Mouse (Mus musculus) MEL (cell line): ENCODE results near the gene Ptpn9. TPM values are rescaled to one million over a fixed set of nuclear protein-coding genes. Genes with fewer than 3 reads are reported as not detected.

Experiments used
- DNase-seq: peaks from one replicate; pipeline ENCODE4 v3.0.0; 2011; ENCODE audit warnings: low read depth, low spot score
- H3K27ac ChIP-seq: 2 replicates; pipeline ENCODE4 v1.5.1; 2012; ENCODE audit warnings: low read depth, mild to moderate bottlenecking, control low read depth, low read length, moderate library complexity; ENCODE audit not compliant: control insufficient read depth
- H3K27me3 ChIP-seq, 2 experiments: fragments of 150-350 bp in 1 of 2; sonication (generic) in 1 of 2; 2 replicates each; pipeline ENCODE4 v1.6.1; 2012; ENCODE audit warnings: low read length in 2 of 2, mild to moderate bottlenecking in 2 of 2, improper control_type of control experiment in 1 of 2, moderate library complexity in 1 of 2; ENCODE audit not compliant: insufficient read depth in 2 of 2, control insufficient read depth in 1 of 2
- H3K36me3 ChIP-seq, 2 experiments: 2 replicates each; pipeline ENCODE4 v1.6.1; 2012 to 2014; ENCODE audit warnings: low read length in 2 of 2, improper control_type of control experiment in 1 of 2, inconsistent platforms in 1 of 2, mild to moderate bottlenecking in 1 of 2; ENCODE audit not compliant: insufficient read depth in 2 of 2, control insufficient read depth in 1 of 2
- H3K4me1 ChIP-seq, 2 experiments: fragments of 150-350 bp in 1 of 2; sonication (generic) in 1 of 2; 2 replicates each; pipeline ENCODE4 v1.6.1; 2012; ENCODE audit warnings: low read length in 2 of 2, improper control_type of control experiment in 1 of 2, mild to moderate bottlenecking in 1 of 2; ENCODE audit not compliant: insufficient read depth in 2 of 2, control insufficient read depth in 1 of 2
- H3K4me3 ChIP-seq, 2 experiments: fragments of 150-350 bp in 1 of 2; sonication (generic) in 1 of 2; 2 replicates each; pipeline ENCODE4 v1.5.1; 2012; ENCODE audit warnings: low read depth in 2 of 2, low read length in 2 of 2, mild to moderate bottlenecking in 2 of 2, moderate library complexity in 2 of 2, control low read depth in 1 of 2, improper control_type of control experiment in 1 of 2; ENCODE audit not compliant: control insufficient read depth in 1 of 2, insufficient read depth in 1 of 2
- H3K79me2 ChIP-seq: 2 replicates; pipeline ENCODE4 v1.6.1; 2012; ENCODE audit warnings: mild to moderate bottlenecking, low read length, moderate library complexity; ENCODE audit not compliant: control insufficient read depth, poor library complexity, insufficient read depth
- H3K9ac ChIP-seq: 2 replicates; pipeline ENCODE4 v1.6.1; 2012; ENCODE audit warnings: low read depth, mild to moderate bottlenecking, control low read depth, low read length, moderate library complexity; ENCODE audit not compliant: control insufficient read depth, poor library complexity, severe bottlenecking
- H3K9me3 ChIP-seq: fragments of 150-350 bp; sonication (generic); replicated peaks from 2 replicates; pipeline ENCODE4 v1.6.1; 2012; ENCODE audit warnings: mild to moderate bottlenecking, low read length, improper control_type of control experiment, moderate library complexity; ENCODE audit not compliant: insufficient read depth
- BHLHE40 ChIP-seq: IDR thresholded peaks from 2 replicates; pipeline ENCODE4 v1.6.1; 2012; ENCODE audit warnings: low read depth, mild to moderate bottlenecking, inconsistent platforms, low read length, improper control_type of control experiment, borderline replicate concordance
- CHD2 ChIP-seq: IDR thresholded peaks from 2 replicates; pipeline ENCODE4 v1.6.1; 2011; ENCODE audit warnings: low read length, improper control_type of control experiment
- CTCF ChIP-seq, 3 experiments: IDR thresholded peaks in 2 of 3; conservative IDR thresholded peaks in 1 of 3; 2 replicates each; pipeline ENCODE4 v1.5.1; 2011 to 2012; ENCODE audit warnings: low read length in 3 of 3, low read depth in 2 of 3, mild to moderate bottlenecking in 2 of 3, improper control_type of control experiment in 1 of 3, inconsistent platforms in 1 of 3, mixed read lengths in 1 of 3, moderate library complexity in 1 of 3; ENCODE audit not compliant: control insufficient read depth in 1 of 3, insufficient read depth in 1 of 3, poor library complexity in 1 of 3, severe bottlenecking in 1 of 3
- E2F4 ChIP-seq: IDR thresholded peaks from 2 replicates; pipeline ENCODE4 v1.6.1; 2011; ENCODE audit warnings: low read depth, low read length, improper control_type of control experiment, borderline replicate concordance
- ELF1 ChIP-seq: IDR thresholded peaks from 2 replicates; pipeline ENCODE4 v1.6.1; 2014; ENCODE audit warnings: low read depth, mild to moderate bottlenecking, inconsistent platforms, low read length, improper control_type of control experiment, moderate library complexity
- HCFC1 ChIP-seq: IDR thresholded peaks from 2 replicates; pipeline ENCODE4 v1.6.1; 2012; ENCODE audit warnings: low read depth, mild to moderate bottlenecking, inconsistent platforms, low read length, improper control_type of control experiment, moderate library complexity
- KAT2A ChIP-seq: conservative IDR thresholded peaks from 2 replicates; pipeline ENCODE4 v1.6.1; 2012; ENCODE audit warnings: low read depth, low read length, improper control_type of control experiment, inconsistent platforms
- MAFK ChIP-seq: IDR thresholded peaks from 2 replicates; pipeline ENCODE4 v1.6.1; 2011; ENCODE audit warnings: low read depth, mild to moderate bottlenecking, low read length, improper control_type of control experiment, borderline replicate concordance
- MAX ChIP-seq: IDR thresholded peaks from 2 replicates; pipeline ENCODE4 v1.6.1; 2011; ENCODE audit warnings: low read length, improper control_type of control experiment
- MAZ ChIP-seq: IDR thresholded peaks from 2 replicates; pipeline ENCODE4 v1.6.1; 2012; ENCODE audit warnings: low read depth, mild to moderate bottlenecking, inconsistent platforms, low read length, improper control_type of control experiment
- NELFE ChIP-seq: IDR thresholded peaks from 2 replicates; pipeline ENCODE4 v1.6.1; 2011; ENCODE audit warnings: low read depth, low read length, improper control_type of control experiment
- POLR2A ChIP-seq, 2 experiments: IDR thresholded peaks; 2 replicates each; pipeline ENCODE4 v1.6.1; 2011 to 2012; ENCODE audit warnings: low read length in 2 of 2, mild to moderate bottlenecking in 2 of 2, control low read depth in 1 of 2, improper control_type of control experiment in 1 of 2, low read depth in 1 of 2, moderate library complexity in 1 of 2; ENCODE audit not compliant: control insufficient read depth in 1 of 2, insufficient read depth in 1 of 2, poor library complexity in 1 of 2
- POLR2AphosphoS5 ChIP-seq: IDR thresholded peaks from 2 replicates; pipeline ENCODE4 v1.6.1; 2012; ENCODE audit warnings: low read depth, borderline replicate concordance, mild to moderate bottlenecking, inconsistent platforms, low read length, moderate library complexity, mixed read lengths
- RAD21 ChIP-seq: IDR thresholded peaks from 2 replicates; pipeline ENCODE4 v1.6.1; 2011; ENCODE audit warnings: mild to moderate bottlenecking, low read depth, low read length, improper control_type of control experiment
- RCOR1 ChIP-seq: IDR thresholded peaks from 2 replicates; pipeline ENCODE4 v1.6.1; 2012; ENCODE audit warnings: low read depth, mild to moderate bottlenecking, inconsistent platforms, low read length, improper control_type of control experiment
- SMC3 ChIP-seq: IDR thresholded peaks from 2 replicates; pipeline ENCODE4 v1.6.1; 2011; ENCODE audit warnings: low read depth, low read length, improper control_type of control experiment
- TBP ChIP-seq: IDR thresholded peaks from 2 replicates; pipeline ENCODE4 v1.8.0; 2011; ENCODE audit warnings: low read depth, low read length, improper control_type of control experiment
- TCF12 ChIP-seq: IDR thresholded peaks from 2 replicates; pipeline ENCODE4 v1.6.1; 2014; ENCODE audit warnings: low read depth, mild to moderate bottlenecking, inconsistent platforms, low read length, improper control_type of control experiment, moderate library complexity
- UBTF ChIP-seq: IDR thresholded peaks from 2 replicates; pipeline ENCODE4 v1.6.1; 2012; ENCODE audit warnings: low read depth, mild to moderate bottlenecking, inconsistent platforms, low read length, improper control_type of control experiment, moderate library complexity, borderline replicate concordance; ENCODE audit not compliant: insufficient read depth
- USF1 ChIP-seq: IDR thresholded peaks from 2 replicates; pipeline ENCODE4 v1.6.1; 2014; ENCODE audit warnings: low read depth, mild to moderate bottlenecking, inconsistent platforms, low read length, improper control_type of control experiment, moderate library complexity
- USF2 ChIP-seq, 2 experiments: IDR thresholded peaks; 2 replicates each; pipeline ENCODE4 v1.6.1; 2011 to 2012; ENCODE audit warnings: improper control_type of control experiment in 2 of 2, low read length in 2 of 2, borderline replicate concordance in 1 of 2, inconsistent platforms in 1 of 2, low read depth in 1 of 2, mild to moderate bottlenecking in 1 of 2; ENCODE audit not compliant: insufficient read depth in 1 of 2
- polyA plus RNA-seq, 2 experiments: library from polyadenylated mRNA; stranded (reverse) in 1 of 2; unstranded in 1 of 2; fragments of >175 nt in 1 of 2; fragments of >200 nt in 1 of 2; gene quantifications; 2 replicates each; pipeline versions ENCODE4 v1.2.1 to v1.2.4; 2012; ENCODE audit warnings: low replicate concordance in 2 of 2, low read depth in 1 of 2; ENCODE audit not compliant: insufficient read length in 2 of 2, insufficient read depth in 1 of 2, missing spikeins in 1 of 2
- total RNA-seq: library from RNA; depleted of rRNA; stranded (reverse); fragments of 300-350 nt; gene quantifications from 2 replicates; pipeline ENCODE4 v1.2.3, GENCODE M21; 2012

Ptpn9 gene
- total and polyA plus RNA-seq, 3 experiments = 10.6 to 24.3 TPM; not detected in 1

- no peaks in the 10 kb centered on the region for H3K9me3 ChIP-seq
- TF ChIP-seq E2F4 = peak; percentile 87; the same call in 1 of the 2 replicates
- TF ChIP-seq MAZ = no peak
- TF ChIP-seq NELFE = peak; percentile 39; the same call in 1 of the 2 replicates
- TF ChIP-seq USF1 = no peak
- peak; percentile 4; the same call in 1 of the 2 replicates for TF ChIP-seq RCOR1
- TF ChIP-seq POLR2AphosphoS5 = no peak
- TF ChIP-seq ELF1 = peak; percentile 80
- no peak for TF ChIP-seq RAD21
- peak; percentile 57 to 71; a peak in 3 of 4 replicates for TF ChIP-seq POLR2A (IDR thresholded peaks at IDR 0.05; ENCODE audit: control insufficient read depth in 1 of 2, insufficient read depth in 1 of 2, low read depth in 1 of 2, low read length in 2 of 2, poor library complexity in 1 of 2)
- TF ChIP-seq CHD2 = peak; percentile 1; the same call in 1 of the 2 replicates
- 0 out of 2 replicates have a peak, but pooled peaks have one; percentile 78 for TF ChIP-seq HCFC1
- no peak for TF ChIP-seq BHLHE40
- TF ChIP-seq TCF12 = peak; percentile 60; the same call in 1 of the 2 replicates
- peak; percentile 54; the same call in 1 of the 2 replicates for TF ChIP-seq TBP
- TF ChIP-seq KAT2A = 0 out of 2 replicates have a peak, but pooled peaks have one; percentile 6
- TF ChIP-seq UBTF = 0 out of 2 replicates have a peak, but pooled peaks have one; percentile 27
- no peak for TF ChIP-seq MAFK
- H3K27me3 ChIP-seq = no peaks in the 10 kb centered on the region
- peak overlapping the region; percentile 81 for H3K9ac ChIP-seq
- H3K79me2 ChIP-seq = peaks cover 32% of the 10 kb centered on the region
- H3K4me1 ChIP-seq = peaks cover 7 to 17% of the 10 kb centered on the region in 2 experiments
- H3K27ac ChIP-seq = peak overlapping the region; percentile 91
- H3K4me3 ChIP-seq = peak overlapping the region; percentile 61 to 65
- H3K36me3 ChIP-seq = peaks cover 0 to 15% of the 10 kb centered on the region in 2 experiments; a peak in 2 of 4 replicates
- no peak for DNase-seq
These were observed 79.0 kb downstream of the Ptpn9 start for GRCm38 (mm10) chr9:57073790-57074094.

GRCm38 (mm10) chr9:57074171-57074821, 79.6 kb downstream of the Ptpn9 start:
- Histone ChIP-seq H3K27me3 (no peaks in the 10 kb centered on the region), H3K9me3 (no peaks in the 10 kb centered on the region), H3K4me3 (peak overlapping the region; percentile 61 to 65), H3K9ac (peak overlapping the region; percentile 81), H3K27ac (peak overlapping the region; percentile 91), H3K36me3 (peaks cover 0 to 15% of the 10 kb centered on the region in 2 experiments; a peak in 2 of 4 replicates), H3K79me2 (peaks cover 37% of the 10 kb centered on the region), H3K4me1 (peaks cover 7 to 17% of the 10 kb centered on the region in 2 experiments)
- TF ChIP-seq USF2 (IDR thresholded peaks at IDR 0.05; ENCODE audit: borderline replicate concordance in 1 of 2, insufficient read depth in 1 of 2, low read depth in 1 of 2, low read length in 2 of 2) (no peak), CTCF (IDR thresholded peaks at IDR 0.05 in 2 of 3, conservative IDR thresholded peaks at IDR 0.05 in 1 of 3; ENCODE audit: control insufficient read depth in 1 of 3, insufficient read depth in 1 of 3, low read depth in 2 of 3, low read length in 3 of 3, poor library complexity in 1 of 3, severe bottlenecking in 1 of 3) (peak; percentile 15 to 29 (median 26); a peak in 2 of 6 replicates), MAX (0 out of 2 replicates have a peak, but pooled peaks have one; percentile 38), SMC3 (peak; percentile 7; the same call in 1 of the 2 replicates)
- peak; percentile 64 for DNase-seq
